Mouse (Mus musculus): ENCODE data around the gene Golm1. TPM values are rescaled to one million over a fixed set of nuclear protein-coding genes. Genes with fewer than 3 reads are reported as not detected.
"Not testable (repeated sequence)": the region's sequence is repeated elsewhere in the genome, so short reads cannot be mapped to it uniquely, and the experiment has no call there.

Golm1 gene
- total RNA-seq, 1 experiment, result 93.8 TPM

DNA sequence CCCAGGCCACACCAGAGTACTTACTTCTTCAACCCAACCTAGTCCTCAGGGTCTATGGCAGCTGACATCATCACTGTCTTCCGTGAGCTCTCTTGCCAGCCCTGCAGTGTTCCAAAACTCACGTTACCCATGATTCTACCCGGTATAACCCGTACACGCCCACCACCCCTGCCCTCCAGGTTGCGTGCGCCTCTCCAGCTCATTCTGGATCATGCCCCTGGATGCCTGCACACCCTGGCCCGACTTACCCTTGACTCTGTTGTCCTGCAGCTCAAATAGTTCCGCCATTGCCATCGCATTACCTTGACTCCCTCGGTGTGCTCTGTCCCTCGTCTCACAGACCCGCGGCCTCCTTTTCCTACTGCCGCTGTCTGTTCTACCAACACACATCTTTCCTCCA, 34.6 kb upstream of the Golm1 start, which contains the start of gene Spata31d1a:
Spata31d1a (minus strand) TSS at position 101 of the 400 bp plus-strand sequence.
- no peak within 1 kb of the TSS; the same call in 1 of the 2 replicates for H3K27ac ChIP-seq (ENCODE audit: insufficient read depth, low read depth, low read length, poor library complexity, severe bottlenecking)
- H3K4me3 ChIP-seq (ENCODE audit: insufficient read depth in 1 of 2, low read depth in 1 of 2, low read length in 2 of 2, poor library complexity in 1 of 2, severe bottlenecking in 1 of 2), result peak within 1 kb of the TSS; percentile 52 to 58
- no peak for DNase-seq (ENCODE audit: low read depth, low spot score)
- no peaks in the 10 kb centered on the region for H3K9me3 ChIP-seq (ENCODE audit: control insufficient read depth, insufficient read depth, low read depth, low read length)
- H3K36me3 ChIP-seq (ENCODE audit: control insufficient read depth, insufficient read depth, low read length, poor library complexity, severe bottlenecking), result no peaks in the 10 kb centered on the region
- in situ Hi-C loops (cut with MboI; ENCODE audit: low sequenced_read_pairs in 2 of 2, unreplicated experiment in 2 of 2), result no loop called here
- peak within 1 kb of the TSS; percentile 65; the same call in 1 of the 2 replicates for H3K9ac ChIP-seq (ENCODE audit: insufficient read depth, low read depth, low read length, poor library complexity, severe bottlenecking)
- TF ChIP-seq HCFC1 (IDR thresholded peaks at IDR 0.05; ENCODE audit: borderline replicate concordance, insufficient read depth, low read length), result no peak
- TF ChIP-seq MAFK (IDR thresholded peaks at IDR 0.05; ENCODE audit: insufficient read depth, low read depth, low read length), result no peak
- no peak for TF ChIP-seq ZC3H11A (IDR thresholded peaks at IDR 0.05; ENCODE audit: borderline replicate concordance, low read depth, low read length)
- TF ChIP-seq ZNF384 (IDR thresholded peaks at IDR 0.05; ENCODE audit: low read depth, low read length), result no peak
- peaks cover 6 to 24% of the 10 kb centered on the region in 2 experiments; a peak in 3 of 4 replicates for H3K4me1 ChIP-seq (ENCODE audit: control insufficient read depth in 2 of 2, insufficient read depth in 2 of 2, low read length in 2 of 2, poor library complexity in 1 of 2)

DNA sequence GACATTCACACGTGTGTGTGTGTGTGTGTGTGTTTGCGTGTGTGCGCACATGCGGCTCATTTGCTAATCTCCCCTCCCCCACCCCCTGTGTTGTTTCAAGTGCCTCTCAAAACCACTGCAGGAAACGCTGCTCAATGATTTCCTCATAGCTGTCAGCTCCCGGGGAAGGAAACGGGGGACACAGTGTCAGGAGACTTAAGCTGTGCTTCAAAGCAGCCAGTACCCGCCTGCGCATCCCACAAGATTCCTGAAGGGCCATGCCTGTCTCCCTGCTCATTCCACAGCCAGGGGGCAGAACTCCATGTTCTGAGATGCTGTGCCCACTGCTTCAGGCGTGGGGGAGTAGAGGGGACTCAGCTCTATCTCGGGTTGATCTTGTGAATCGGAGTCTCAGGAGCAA, 29.0 kb upstream of the Golm1 start:
- Histone ChIP-seq H3K36me3 (ENCODE audit: control insufficient read depth, insufficient read depth, low read length, poor library complexity, severe bottlenecking) (no peaks in the 10 kb centered on the region), H3K4me3 (ENCODE audit: insufficient read depth in 1 of 2, low read depth in 1 of 2, low read length in 2 of 2, poor library complexity in 1 of 2, severe bottlenecking in 1 of 2) (no peak overlapping the region), H3K27ac (ENCODE audit: insufficient read depth, low read depth, low read length, poor library complexity, severe bottlenecking) (no peak overlapping the region), H3K4me1 (ENCODE audit: control insufficient read depth in 2 of 2, insufficient read depth in 2 of 2, low read length in 2 of 2, poor library complexity in 1 of 2) (peaks cover 3 to 14% of the 10 kb centered on the region in 2 experiments; a peak in 3 of 4 replicates), H3K9me3 (ENCODE audit: control insufficient read depth, insufficient read depth, low read depth, low read length) (no peaks in the 10 kb centered on the region), H3K9ac (ENCODE audit: insufficient read depth, low read depth, low read length, poor library complexity, severe bottlenecking) (no peak overlapping the region; the same call in 1 of the 2 replicates)
- in situ Hi-C loops (cut with MboI; ENCODE audit: low sequenced_read_pairs in 2 of 2, unreplicated experiment in 2 of 2), result no loop called here
- no peak for DNase-seq (ENCODE audit: low read depth, low spot score)
- TF ChIP-seq CHD2 (IDR thresholded peaks at IDR 0.05; ENCODE audit: low read depth, low read length) (no peak), MAFK (IDR thresholded peaks at IDR 0.05; ENCODE audit: insufficient read depth, low read depth, low read length) (no peak), HCFC1 (IDR thresholded peaks at IDR 0.05; ENCODE audit: borderline replicate concordance, insufficient read depth, low read length) (no peak), ZNF384 (IDR thresholded peaks at IDR 0.05; ENCODE audit: low read depth, low read length) (no peak), ZC3H11A (IDR thresholded peaks at IDR 0.05; ENCODE audit: borderline replicate concordance, low read depth, low read length) (no peak)

DNA sequence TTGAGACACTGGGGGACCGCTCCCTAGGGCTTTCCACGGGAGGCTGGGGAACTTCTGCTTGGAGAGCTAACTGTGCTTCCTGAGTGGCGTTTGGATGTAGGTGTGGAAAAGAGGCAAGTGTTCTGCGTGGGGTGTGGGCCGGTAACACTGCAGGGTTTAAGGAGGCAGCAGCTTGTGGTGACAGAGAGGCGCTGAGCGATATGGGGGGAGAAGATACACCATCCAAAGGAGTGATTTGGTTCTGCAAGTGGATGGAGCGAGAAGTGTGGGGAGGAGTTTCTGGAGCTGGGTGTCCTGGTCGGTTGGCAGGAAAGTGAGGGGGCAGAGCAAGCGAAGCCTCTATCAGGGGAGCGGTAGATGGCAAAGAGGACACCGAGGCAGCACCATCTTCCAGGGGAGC, 27.9 kb upstream of the Golm1 start:
- DNase-seq (ENCODE audit: low read depth, low spot score), result no peak
- no peaks in the 10 kb centered on the region for H3K36me3 ChIP-seq (ENCODE audit: control insufficient read depth, insufficient read depth, low read length, poor library complexity, severe bottlenecking)
- no peak overlapping the region for H3K4me3 ChIP-seq (ENCODE audit: insufficient read depth in 1 of 2, low read depth in 1 of 2, low read length in 2 of 2, poor library complexity in 1 of 2, severe bottlenecking in 1 of 2)
- no peak for TF ChIP-seq MAFK (IDR thresholded peaks at IDR 0.05; ENCODE audit: insufficient read depth, low read depth, low read length)
- no peak for TF ChIP-seq HCFC1 (IDR thresholded peaks at IDR 0.05; ENCODE audit: borderline replicate concordance, insufficient read depth, low read length)
- TF ChIP-seq CHD2 (IDR thresholded peaks at IDR 0.05; ENCODE audit: low read depth, low read length), result no peak
- TF ChIP-seq ZNF384 (IDR thresholded peaks at IDR 0.05; ENCODE audit: low read depth, low read length), result no peak
- peaks cover 3 to 14% of the 10 kb centered on the region in 2 experiments; a peak in 3 of 4 replicates for H3K4me1 ChIP-seq (ENCODE audit: control insufficient read depth in 2 of 2, insufficient read depth in 2 of 2, low read length in 2 of 2, poor library complexity in 1 of 2)
- no peak overlapping the region for H3K27ac ChIP-seq (ENCODE audit: insufficient read depth, low read depth, low read length, poor library complexity, severe bottlenecking)
- in situ Hi-C loops (cut with MboI; ENCODE audit: low sequenced_read_pairs in 2 of 2, unreplicated experiment in 2 of 2), result no loop called here
- H3K9ac ChIP-seq (ENCODE audit: insufficient read depth, low read depth, low read length, poor library complexity, severe bottlenecking), result no peak overlapping the region
- H3K9me3 ChIP-seq (ENCODE audit: control insufficient read depth, insufficient read depth, low read depth, low read length), result no peaks in the 10 kb centered on the region

DNA sequence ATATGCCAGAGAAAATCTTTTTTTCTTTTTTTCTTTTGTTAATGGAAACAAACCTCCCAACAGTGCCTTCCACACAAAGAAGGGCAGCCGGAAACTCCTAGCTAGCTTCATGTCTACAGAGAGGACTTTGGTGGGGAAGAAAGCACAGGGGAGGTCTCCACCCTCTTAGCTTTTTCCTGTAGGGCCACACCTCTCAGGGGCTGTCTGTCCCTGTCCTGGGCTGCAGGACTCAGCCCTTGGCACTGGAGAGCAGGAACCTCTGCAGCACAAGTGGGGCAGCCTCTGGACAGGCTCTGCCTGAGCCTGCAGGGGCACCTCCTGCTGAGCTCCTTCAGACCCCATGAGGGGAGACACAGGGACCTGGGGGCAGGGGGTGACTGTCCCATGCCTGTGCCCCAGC, 24.5 kb upstream of the Golm1 start:
- H3K4me1 ChIP-seq (ENCODE audit: control insufficient read depth in 2 of 2, insufficient read depth in 2 of 2, low read length in 2 of 2, poor library complexity in 1 of 2); H3K9me3 ChIP-seq (ENCODE audit: control insufficient read depth, insufficient read depth, low read depth, low read length); in situ Hi-C loops (cut with MboI; ENCODE audit: low sequenced_read_pairs in 2 of 2, unreplicated experiment in 2 of 2); H3K27ac ChIP-seq (ENCODE audit: insufficient read depth, low read depth, low read length, poor library complexity, severe bottlenecking); H3K9ac ChIP-seq (ENCODE audit: insufficient read depth, low read depth, low read length, poor library complexity, severe bottlenecking); DNase-seq (ENCODE audit: low read depth, low spot score); H3K36me3 ChIP-seq (ENCODE audit: control insufficient read depth, insufficient read depth, low read length, poor library complexity, severe bottlenecking); H3K4me3 ChIP-seq (ENCODE audit: insufficient read depth in 1 of 2, low read depth in 1 of 2, low read length in 2 of 2, poor library complexity in 1 of 2, severe bottlenecking in 1 of 2): not testable (repeated sequence)

DNA sequence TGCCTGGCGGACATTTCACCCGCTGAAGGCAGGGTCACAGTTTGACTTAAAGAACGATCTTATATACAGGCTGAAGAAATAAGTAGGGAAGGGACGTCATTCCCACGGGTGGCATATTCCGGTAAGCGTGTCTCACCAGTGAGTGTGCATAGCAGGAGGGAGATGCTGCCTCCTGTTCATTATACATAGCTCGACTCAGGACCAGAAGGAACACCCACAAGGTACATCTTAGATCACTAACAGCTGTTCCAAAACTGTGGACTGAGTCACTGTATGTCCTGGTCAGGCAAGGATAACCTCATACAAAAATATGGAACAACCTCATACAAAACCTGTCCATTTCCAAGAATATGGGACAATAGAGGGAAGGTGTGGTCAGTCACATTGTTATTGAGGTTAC, 23.5 kb upstream of the Golm1 start:
- in situ Hi-C loops (cut with MboI; ENCODE audit: low sequenced_read_pairs in 2 of 2, unreplicated experiment in 2 of 2), result no loop called here
- Histone ChIP-seq H3K27ac (ENCODE audit: insufficient read depth, low read depth, low read length, poor library complexity, severe bottlenecking) (no peak overlapping the region), H3K4me3 (ENCODE audit: insufficient read depth in 1 of 2, low read depth in 1 of 2, low read length in 2 of 2, poor library complexity in 1 of 2, severe bottlenecking in 1 of 2) (no peak overlapping the region), H3K9me3 (ENCODE audit: control insufficient read depth, insufficient read depth, low read depth, low read length) (no peaks in the 10 kb centered on the region), H3K9ac (ENCODE audit: insufficient read depth, low read depth, low read length, poor library complexity, severe bottlenecking) (no peak overlapping the region), H3K4me1 (ENCODE audit: control insufficient read depth in 2 of 2, insufficient read depth in 2 of 2, low read length in 2 of 2, poor library complexity in 1 of 2) (peaks cover 0 to 2% of the 10 kb centered on the region in 2 experiments; a peak in 1 of 4 replicates), H3K36me3 (ENCODE audit: control insufficient read depth, insufficient read depth, low read length, poor library complexity, severe bottlenecking) (no peaks in the 10 kb centered on the region)
- DNase-seq (ENCODE audit: low read depth, low spot score), result no peak
- TF ChIP-seq MAFK (IDR thresholded peaks at IDR 0.05; ENCODE audit: insufficient read depth, low read depth, low read length) (no peak), CHD2 (IDR thresholded peaks at IDR 0.05; ENCODE audit: low read depth, low read length) (no peak), HCFC1 (IDR thresholded peaks at IDR 0.05; ENCODE audit: borderline replicate concordance, insufficient read depth, low read length) (no peak), ZNF384 (IDR thresholded peaks at IDR 0.05; ENCODE audit: low read depth, low read length) (no peak), ZC3H11A (IDR thresholded peaks at IDR 0.05; ENCODE audit: borderline replicate concordance, low read depth, low read length) (no peak)

Data from ES-E14 (cell line).